Mouse (Mus musculus): ENCODE measurements around the gene Zdhhc3. TPM values are rescaled to one million over a fixed set of nuclear protein-coding genes. Genes with fewer than 3 reads are reported as not detected.

Gene Zdhhc3
- polyA plus RNA-seq, 1 experiment = 36.9 TPM

GRCm38 (mm10) chr9:123031496-123032246, 81.3 kb downstream of the Zdhhc3 start:
- TF ChIP-seq GATA1 (IDR thresholded peaks at IDR 0.05; ENCODE audit: borderline replicate concordance, low read length) (no peak), FLI1 (IDR thresholded peaks at IDR 0.05; ENCODE audit: low read length) (no peak)
- H3K9me3 ChIP-seq = peaks cover under 1% of the 10 kb centered on the region; the same call in 1 of the 2 replicates
- peaks cover 52% of the 10 kb centered on the region for H3K27me3 ChIP-seq (replicated peaks)

GRCm38 (mm10) chr9:123024201-123024600, 88.8 kb downstream of the Zdhhc3 start:
- Histone ChIP-seq H3K4me3 (replicated peaks) (no peak overlapping the region), H3K36me3 (replicated peaks; ENCODE audit: low read length) (no peaks in the 10 kb centered on the region), H3K9me3 (no peaks in the 10 kb centered on the region), H3K4me1 (peaks cover 30% of the 10 kb centered on the region), H3K27me3 (replicated peaks) (peaks cover 29% of the 10 kb centered on the region)
- TF ChIP-seq GATA1 (IDR thresholded peaks at IDR 0.05; ENCODE audit: borderline replicate concordance, low read length) = no peak
- TF ChIP-seq FLI1 (IDR thresholded peaks at IDR 0.05; ENCODE audit: low read length) = no peak

More at GRCm38 (mm10) chr9:123031496-123032246, 81.3 kb downstream of the Zdhhc3 start:
- no peak overlapping the region for H3K4me3 ChIP-seq (replicated peaks)
- H3K4me1 ChIP-seq = peaks cover 11% of the 10 kb centered on the region; the same call in 1 of the 2 replicates
- no peaks in the 10 kb centered on the region for H3K36me3 ChIP-seq (replicated peaks; ENCODE audit: low read length)

GRCm38 (mm10) chr9:123021636-123022379, 91.2 kb downstream of the Zdhhc3 start:
- TF ChIP-seq GATA1 (IDR thresholded peaks at IDR 0.05; ENCODE audit: borderline replicate concordance, low read length) (no peak), FLI1 (IDR thresholded peaks at IDR 0.05; ENCODE audit: low read length) (no peak)
- peaks cover 19% of the 10 kb centered on the region for H3K27me3 ChIP-seq (replicated peaks)
- H3K9me3 ChIP-seq = no peaks in the 10 kb centered on the region
- peak overlapping the region; percentile 97 for H3K4me3 ChIP-seq (replicated peaks)
- H3K4me1 ChIP-seq = peaks cover 31% of the 10 kb centered on the region
- peaks cover 16% of the 10 kb centered on the region for H3K36me3 ChIP-seq (replicated peaks; ENCODE audit: low read length)

GRCm38 (mm10) chr9:123020995-123021631, 91.9 kb downstream of the Zdhhc3 start, which contains the start of gene Tmem42:
Gene Tmem42, plus strand, starts transcription at chr9:123021326.
- Histone ChIP-seq H3K36me3 (replicated peaks; ENCODE audit: low read length) (peaks cover 23% of the 10 kb centered on the region), H3K4me1 (peaks cover 34% of the 10 kb centered on the region), H3K4me3 (replicated peaks) (peak within 1 kb of the TSS; percentile 97), H3K27me3 (replicated peaks) (peaks cover 15% of the 10 kb centered on the region), H3K9me3 (no peaks in the 10 kb centered on the region)
- TF ChIP-seq FLI1 (IDR thresholded peaks at IDR 0.05; ENCODE audit: low read length) (no peak), GATA1 (IDR thresholded peaks at IDR 0.05; ENCODE audit: borderline replicate concordance, low read length) (no peak)

Other genes starting within 250 kb of the Zdhhc3 start
- gene Zfp445, start 247.2 kb downstream of the Zdhhc3 start, polyA plus RNA-seq (2012; ENCODE audit: insufficient read depth, low replicate concordance) = 3.9 TPM in 1 of 2 replicates, not detected in the other
- not detected in 2 replicates for gene Zkscan7, start 227.5 kb downstream of the Zdhhc3 start, polyA plus RNA-seq (2012; ENCODE audit: insufficient read depth, low replicate concordance)
- gene Zfp105, start 190.1 kb downstream of the Zdhhc3 start, polyA plus RNA-seq (2012; ENCODE audit: insufficient read depth, low replicate concordance) = not detected in 2 replicates
- gene 1110059G10Rik, start 162.2 kb downstream of the Zdhhc3 start, polyA plus RNA-seq (2012; ENCODE audit: insufficient read depth, low replicate concordance) = 2.4 TPM in 1 of 2 replicates, not detected in the other
- gene Kif15, start 162.2 kb downstream of the Zdhhc3 start, polyA plus RNA-seq (2012; ENCODE audit: insufficient read depth, low replicate concordance) = 1.3 and 2.1 TPM in 2 replicates
- gene Tmem42, start 91.9 kb downstream of the Zdhhc3 start, polyA plus RNA-seq (2012; ENCODE audit: insufficient read depth, low replicate concordance) = 3.9 TPM in 1 of 2 replicates, not detected in the other
- not detected in 2 replicates for gene Tgm4, start 78.5 kb downstream of the Zdhhc3 start, polyA plus RNA-seq (2012; ENCODE audit: insufficient read depth, low replicate concordance)
- gene Exosc7, start within 50 bp of the Zdhhc3 start, polyA plus RNA-seq (2012; ENCODE audit: insufficient read depth, low replicate concordance) = 10.5 TPM in 1 of 2 replicates, not detected in the other
- 0.93 TPM in 1 of 2 replicates, not detected in the other for gene Clec3b, start 37.7 kb upstream of the Zdhhc3 start, polyA plus RNA-seq (2012; ENCODE audit: insufficient read depth, low replicate concordance)
- 0.91 TPM in 1 of 2 replicates, not detected in the other for gene Cdcp1, start 102.8 kb upstream of the Zdhhc3 start, polyA plus RNA-seq (2012; ENCODE audit: insufficient read depth, low replicate concordance)
- gene Tmem158, start 147.6 kb upstream of the Zdhhc3 start, polyA plus RNA-seq (2012; ENCODE audit: insufficient read depth, low replicate concordance) = 337 and 1,592 TPM in 2 replicates